In the genomic region with DNA sequence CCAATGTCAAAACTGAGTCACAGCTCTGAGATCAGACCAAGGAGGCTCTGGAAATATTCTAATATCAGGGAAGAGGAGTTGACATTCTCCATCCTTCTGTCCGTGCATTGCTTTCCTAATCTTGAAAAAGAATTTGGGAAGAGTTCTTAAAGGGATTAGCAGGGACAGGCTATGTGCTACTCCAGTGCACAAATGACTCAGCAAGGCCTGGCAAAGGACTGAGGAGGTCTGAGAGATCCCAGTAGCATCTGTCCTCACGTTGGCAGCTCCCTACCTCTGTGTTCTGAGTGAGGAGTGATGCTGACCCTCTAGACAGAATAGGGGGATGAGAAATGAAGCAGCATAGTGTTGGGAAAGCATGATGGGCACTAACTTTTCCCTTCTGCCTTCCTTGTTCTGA, we compare ENCODE assay signal across 13 mouse cellular contexts.
"Had no signal": no experiment of that assay in that cellular context is flagged by ENCODE, and none has a peak within 500 bp of the region (broad histone marks: within the 10 kb centered on the region; RNA-seq: fewer than 3 reads in every experiment).

No protein-coding gene starts in this region.

- H3K27me3 ChIP-seq: lung, embryonic 15.5 days; midbrain, embryonic 13.5 days; midbrain, embryonic 15.5 days; neural tube, embryonic 12.5 days had no signal

- ATAC-seq: lung, postnatal 0 days; midbrain, embryonic 15.5 days had no signal

- H3K4me1 ChIP-seq: midbrain, embryonic 13.5 days; midbrain, embryonic 15.5 days; neural tube, embryonic 12.5 days had no signal

- H3K4me3 ChIP-seq: lung, embryonic 15.5 days; midbrain, embryonic 13.5 days; midbrain, embryonic 15.5 days; neural tube, embryonic 12.5 days had no signal

- H3K9me3 ChIP-seq: lung, embryonic 15.5 days; midbrain, embryonic 13.5 days; midbrain, embryonic 15.5 days; neural tube, embryonic 12.5 days had no signal

- DNase-seq: lung, adult 2 months; lung, postnatal 14 days; lung, postnatal 36 days; right cerebral cortex, postnatal 14 days; spleen, adult 18-20 months; thymus, adult 18-20 months; thymus, postnatal 14 days; thymus, postnatal 36 days had no signal

- H3K36me3 ChIP-seq: lung, embryonic 15.5 days; midbrain, embryonic 13.5 days; midbrain, embryonic 15.5 days; neural tube, embryonic 12.5 days had no signal
